Mouse (Mus musculus): ENCODE measurements around the gene Tmtc1. TPM values are rescaled to one million over a fixed set of nuclear protein-coding genes. Genes with fewer than 3 reads are reported as not detected.

Gene Tmtc1
- 0.85 to 8.4 TPM (median 2.0 TPM) in 3 replicates for total RNA-seq (2017)

GRCm38 (mm10) chr6:148443726-148444701, at the start of gene Tmtc1:
Tmtc1 (minus strand) TSS chr6:148444389.
- ATAC-seq (replicated peaks; ENCODE audit: insufficient number of reproducible peaks, low FRiP score, low TSS enrichment, poor library complexity, severe bottlenecking): no peak

GRCm38 (mm10) chr6:148491849-148492248, 47.7 kb upstream of the Tmtc1 start:
- no peak for ATAC-seq (replicated peaks; ENCODE audit: insufficient number of reproducible peaks, low FRiP score, low TSS enrichment, poor library complexity, severe bottlenecking)

- ATAC-seq (replicated peaks; ENCODE audit: insufficient number of reproducible peaks, low FRiP score, low TSS enrichment, poor library complexity, severe bottlenecking): no peak
Measured at GRCm38 (mm10) chr6:148486756-148487155, 42.6 kb upstream of the Tmtc1 start.

GRCm38 (mm10) chr6:148481894-148482293, 37.7 kb upstream of the Tmtc1 start:
- no peak for ATAC-seq (replicated peaks; ENCODE audit: insufficient number of reproducible peaks, low FRiP score, low TSS enrichment, poor library complexity, severe bottlenecking)

GRCm38 (mm10) chr6:148479671-148480237, 35.6 kb upstream of the Tmtc1 start:
- no peak for ATAC-seq (replicated peaks; ENCODE audit: insufficient number of reproducible peaks, low FRiP score, low TSS enrichment, poor library complexity, severe bottlenecking)

GRCm38 (mm10) chr6:148478350-148478749, 34.2 kb upstream of the Tmtc1 start:
- no peak for ATAC-seq (replicated peaks; ENCODE audit: insufficient number of reproducible peaks, low FRiP score, low TSS enrichment, poor library complexity, severe bottlenecking)

- ATAC-seq (replicated peaks; ENCODE audit: insufficient number of reproducible peaks, low FRiP score, low TSS enrichment, poor library complexity, severe bottlenecking): no peak
Measured at GRCm38 (mm10) chr6:148472289-148472688, 28.1 kb upstream of the Tmtc1 start.

- no peak for ATAC-seq (replicated peaks; ENCODE audit: insufficient number of reproducible peaks, low FRiP score, low TSS enrichment, poor library complexity, severe bottlenecking)
Measured at GRCm38 (mm10) chr6:148467924-148468389, 23.8 kb upstream of the Tmtc1 start.

GRCm38 (mm10) chr6:148467170-148467921, 23.2 kb upstream of the Tmtc1 start:
- no peak for ATAC-seq (replicated peaks; ENCODE audit: insufficient number of reproducible peaks, low FRiP score, low TSS enrichment, poor library complexity, severe bottlenecking)

GRCm38 (mm10) chr6:148459636-148460035, 15.4 kb upstream of the Tmtc1 start:
- no peak for ATAC-seq (replicated peaks; ENCODE audit: insufficient number of reproducible peaks, low FRiP score, low TSS enrichment, poor library complexity, severe bottlenecking)

- no peak for ATAC-seq (replicated peaks; ENCODE audit: insufficient number of reproducible peaks, low FRiP score, low TSS enrichment, poor library complexity, severe bottlenecking)
Measured at GRCm38 (mm10) chr6:148455470-148455869, 11.3 kb upstream of the Tmtc1 start.

GRCm38 (mm10) chr6:148454740-148455139, 10.6 kb upstream of the Tmtc1 start:
- no peak for ATAC-seq (replicated peaks; ENCODE audit: insufficient number of reproducible peaks, low FRiP score, low TSS enrichment, poor library complexity, severe bottlenecking)

GRCm38 (mm10) chr6:148448151-148448550, 4.0 kb upstream of the Tmtc1 start:
- no peak for ATAC-seq (replicated peaks; ENCODE audit: insufficient number of reproducible peaks, low FRiP score, low TSS enrichment, poor library complexity, severe bottlenecking)

GRCm38 (mm10) chr6:148446113-148446512, 1.9 kb upstream of the Tmtc1 start:
- ATAC-seq (replicated peaks; ENCODE audit: insufficient number of reproducible peaks, low FRiP score, low TSS enrichment, poor library complexity, severe bottlenecking): no peak

- no peak for ATAC-seq (replicated peaks; ENCODE audit: insufficient number of reproducible peaks, low FRiP score, low TSS enrichment, poor library complexity, severe bottlenecking)
Measured at GRCm38 (mm10) chr6:148444796-148445195, 607 bp upstream of the Tmtc1 start.

GRCm38 (mm10) chr6:148443291-148443725, 881 bp downstream of the Tmtc1 start:
- ATAC-seq (replicated peaks; ENCODE audit: insufficient number of reproducible peaks, low FRiP score, low TSS enrichment, poor library complexity, severe bottlenecking): no peak

GRCm38 (mm10) chr6:148442671-148443290, 1.4 kb downstream of the Tmtc1 start:
- ATAC-seq (replicated peaks; ENCODE audit: insufficient number of reproducible peaks, low FRiP score, low TSS enrichment, poor library complexity, severe bottlenecking): no peak

GRCm38 (mm10) chr6:148441871-148442270, 2.3 kb downstream of the Tmtc1 start:
- no peak for ATAC-seq (replicated peaks; ENCODE audit: insufficient number of reproducible peaks, low FRiP score, low TSS enrichment, poor library complexity, severe bottlenecking)

GRCm38 (mm10) chr6:148439101-148439500, 5.1 kb downstream of the Tmtc1 start:
- ATAC-seq (replicated peaks; ENCODE audit: insufficient number of reproducible peaks, low FRiP score, low TSS enrichment, poor library complexity, severe bottlenecking): no peak
